8 mouse cellular contexts compared by ENCODE assay signal in genomic region chr6:94648496-94648895, GRCm38 (mm10). TPM values are rescaled to one million over a fixed set of nuclear protein-coding genes. Genes with fewer than 3 reads are reported as not detected.
DNase-seq lines count a peak whose midpoint lies in the region; ATAC-seq and TF ChIP-seq lines count a peak whose summit lies in the region.

No protein-coding gene starts in this region.

- 11% methylated on average over 4 of the region's 4 CpGs for WGBS in liver, adult 2 months
- WGBS in intestine, embryonic 15.5 days, result 34% methylated on average over 4 of the region's 4 CpGs
- 32% methylated on average over 4 of the region's 4 CpGs for WGBS in neural tube, embryonic 13.5 days

- H3K9me3 ChIP-seq in intestine, embryonic 15.5 days, result no peaks in the 10 kb centered on the region
- H3K9me3 ChIP-seq in neural tube, embryonic 13.5 days, result no peaks in the 10 kb centered on the region

- ATAC-seq in intestine, embryonic 15.5 days, result peak; percentile 53
- ATAC-seq in neural tube, embryonic 13.5 days (ENCODE audit: low read depth), result no peak

- peak overlapping the region; percentile 55 for H3K9ac ChIP-seq in liver, adult 2 months (ENCODE audit: low read depth, low read length)
- no peak overlapping the region for H3K9ac ChIP-seq in intestine, embryonic 15.5 days
- no peak overlapping the region for H3K9ac ChIP-seq in neural tube, embryonic 13.5 days

- H3K79me2 ChIP-seq in liver, adult 2 months (ENCODE audit: control insufficient read depth, insufficient read depth, low read length), result peaks cover 33% of the 10 kb centered on the region

- peaks cover 35% of the 10 kb centered on the region for H3K4me1 ChIP-seq in liver, adult 2 months (ENCODE audit: control insufficient read depth, insufficient read depth, low read length)
- peaks cover 37% of the 10 kb centered on the region for H3K4me1 ChIP-seq in embryonic fibroblast, embryonic 13.5 days (ENCODE audit: control insufficient read depth, insufficient read depth, low read length)
- peaks cover 48% of the 10 kb centered on the region for H3K4me1 ChIP-seq in intestine, embryonic 15.5 days (replicated peaks)
- H3K4me1 ChIP-seq in neural tube, embryonic 13.5 days (replicated peaks), result peaks cover 72% of the 10 kb centered on the region

- H3K36me3 ChIP-seq in liver, adult 2 months (ENCODE audit: control insufficient read depth, insufficient read depth, low read length), result no peaks in the 10 kb centered on the region
- H3K36me3 ChIP-seq in intestine, embryonic 15.5 days, result no peaks in the 10 kb centered on the region
- no peaks in the 10 kb centered on the region for H3K36me3 ChIP-seq in neural tube, embryonic 13.5 days

- TF ChIP-seq CTCF in liver, adult 2 months (IDR thresholded peaks at IDR 0.05; ENCODE audit: low read depth, low read length), result no peak
- no peak for TF ChIP-seq CTCF in embryonic fibroblast, embryonic 13.5 days (IDR thresholded peaks at IDR 0.05; ENCODE audit: borderline replicate concordance, insufficient read depth, low read length)

- no peak overlapping the region for H3K4me2 ChIP-seq in intestine, embryonic 15.5 days (replicated peaks)
- H3K4me2 ChIP-seq in neural tube, embryonic 13.5 days, result no peak overlapping the region

- H3K27ac ChIP-seq in liver, adult 2 months (replicated peaks; ENCODE audit: insufficient read depth, low read depth, low read length), result peak overlapping the region; percentile 94
- H3K27ac ChIP-seq in embryonic fibroblast, embryonic 13.5 days (ENCODE audit: insufficient read depth, low read length), result peak overlapping the region; percentile 97
- H3K27ac ChIP-seq in intestine, embryonic 15.5 days, result peak overlapping the region; percentile 72
- peak overlapping the region; percentile 70 for H3K27ac ChIP-seq in neural tube, embryonic 13.5 days (replicated peaks)

- TF ChIP-seq POLR2A in liver, adult 2 months (IDR thresholded peaks at IDR 0.05; ENCODE audit: extremely low read depth, insufficient read depth, low read length), result no peak
- no peak for TF ChIP-seq POLR2A in embryonic fibroblast, embryonic 13.5 days (IDR thresholded peaks at IDR 0.05; ENCODE audit: low read depth, low read length)

- DNase-seq in liver, adult 2 months (ENCODE audit: extremely low read depth, low read depth, low spot score), result peak; percentile 88
- no peak for DNase-seq in liver
- no peak for DNase-seq in frontal cortex, postnatal 14 days (ENCODE audit: low spot score in 2 of 2)
- DNase-seq in cerebellum, adult 11-12 months, result no peak
- DNase-seq in right cerebral cortex, adult 18-20 months, result no peak

- H3K4me3 ChIP-seq in liver, adult 2 months (ENCODE audit: insufficient read depth, low read depth, low read length), result no peak overlapping the region
- no peak overlapping the region for H3K4me3 ChIP-seq in embryonic fibroblast, embryonic 13.5 days (ENCODE audit: insufficient read depth, low read length)
- H3K4me3 ChIP-seq in intestine, embryonic 15.5 days (replicated peaks), result no peak overlapping the region
- no peak overlapping the region for H3K4me3 ChIP-seq in neural tube, embryonic 13.5 days

- no peaks in the 10 kb centered on the region for H3K27me3 ChIP-seq in liver, adult 2 months (ENCODE audit: control insufficient read depth, insufficient read depth, low read length)
- no peaks in the 10 kb centered on the region for H3K27me3 ChIP-seq in intestine, embryonic 15.5 days (replicated peaks)
- H3K27me3 ChIP-seq in neural tube, embryonic 13.5 days, result no peaks in the 10 kb centered on the region; the same call in 1 of the 2 replicates

RNA-seq across cellular contexts. Expression of gene Lrig1, which starts 51.5 kb away (rescaled TPM):
- 12.4 and 13.3 TPM in 2 replicates for total RNA-seq in liver, adult 2 months (2014; rRNA removed)
- polyA plus RNA-seq in liver, adult 2 months (2012; rRNA removed), result 12.9 and 14.8 TPM in 2 replicates
- 34.6 and 44.5 TPM in 2 replicates for polyA plus RNA-seq in embryonic fibroblast, embryonic 13.5 days (2011; ENCODE audit: insufficient read length, low read depth, missing spikeins)
- 17.1 and 19.5 TPM in 2 replicates for polyA plus RNA-seq in intestine, embryonic 15.5 days (2015; fragmentation: Nextera tagmentation; extraction: Ambion mirVana)
- 10.5 and 12.9 TPM in 2 replicates for polyA plus RNA-seq in neural tube, embryonic 13.5 days (2015; fragmentation: Nextera tagmentation; extraction: Ambion mirVana)
